Mouse (Mus musculus) bone marrow, adult 2 months (tissue): ENCODE measurements around the gene Pfn2.

Source experiments
- CTCF ChIP-seq: fragments of 200-500 bp; IDR thresholded peaks from 2 replicates; pipeline ENCODE4 v1.5.1; 2011; ENCODE audit warnings: low read length, control low read depth; ENCODE audit not compliant: control insufficient read depth, insufficient read depth
- POLR2A ChIP-seq: fragments of 200-500 bp; IDR thresholded peaks from 2 replicates; pipeline ENCODE4 v1.6.1; 2011; ENCODE audit warnings: low read depth, mild to moderate bottlenecking, control low read depth, low read length, borderline replicate concordance; ENCODE audit not compliant: control insufficient read depth

GRCm38 (mm10) chr3:57836911-57837310, 11.0 kb downstream of the Pfn2 start:
- TF ChIP-seq POLR2A (no peak), CTCF (no peak)
